Mouse (Mus musculus) myocyte (in vitro differentiated cells): ENCODE data around the gene Sppl3. TPM values are rescaled to one million over a fixed set of nuclear protein-coding genes. Genes with fewer than 3 reads are reported as not detected.

Experiments
- H3K27me3 ChIP-seq: one replicate; pipeline ENCODE4 v1.6.1; 2011; ENCODE audit not compliant: control insufficient read depth, insufficient read depth, insufficient read length
- H3K36me3 ChIP-seq: one replicate; pipeline ENCODE4 v1.6.1; 2011; ENCODE audit not compliant: control insufficient read depth, insufficient read depth
- H3K4me2 ChIP-seq: one replicate; pipeline ENCODE4 v1.6.1; 2011; ENCODE audit warnings: low read depth, control low read depth
- H3K4me3 ChIP-seq: one replicate; pipeline ENCODE4 v1.5.1; 2011; ENCODE audit warnings: mild to moderate bottlenecking, control low read depth, moderate library complexity
- H3K79me2 ChIP-seq: one replicate; pipeline ENCODE4 v1.6.1; 2011; ENCODE audit not compliant: control insufficient read depth, insufficient read depth
- H3ac ChIP-seq: one replicate; pipeline ENCODE4 v1.6.1; 2011; ENCODE audit not compliant: control insufficient read depth, insufficient read length
- CEBPB ChIP-seq: IDR thresholded peaks from 2 replicates; pipeline ENCODE4 v1.6.1; 2011; ENCODE audit warnings: mild to moderate bottlenecking, moderate library complexity; ENCODE audit not compliant: poor library complexity, insufficient read depth, severe bottlenecking
- E2F4 ChIP-seq: IDR thresholded peaks from one replicate; pipeline ENCODE4 v1.6.1; 2011; ENCODE audit warnings: mild to moderate bottlenecking, control low read depth, moderate library complexity; ENCODE audit not compliant: insufficient read depth
- MAX ChIP-seq: IDR thresholded peaks from one replicate; pipeline ENCODE4 v1.6.1; 2011; ENCODE audit warnings: low read depth, mild to moderate bottlenecking, control low read depth
- MYOD1 ChIP-seq, 3 experiments: IDR thresholded peaks; one replicate each; pipeline ENCODE4 v1.6.1; 2011; ENCODE audit warnings: control low read depth in 2 of 3, low read depth in 2 of 3, mild to moderate bottlenecking in 2 of 3, moderate library complexity in 1 of 3; ENCODE audit not compliant: insufficient read length in 2 of 3, control insufficient read depth in 1 of 3
- MYOG ChIP-seq, 3 experiments: IDR thresholded peaks; one replicate each; pipeline ENCODE4 v1.6.1; 2011; ENCODE audit warnings: control low read depth in 2 of 3, low read depth in 2 of 3, mild to moderate bottlenecking in 2 of 3; ENCODE audit not compliant: insufficient read length in 2 of 3, control insufficient read depth in 1 of 3, insufficient read depth in 1 of 3
- POLR2A ChIP-seq: IDR thresholded peaks from one replicate; pipeline ENCODE4 v1.6.1; 2011; ENCODE audit warnings: low read depth, mild to moderate bottlenecking, control low read depth, moderate library complexity; ENCODE audit not compliant: insufficient read length
- POLR2AphosphoS2 ChIP-seq: IDR thresholded peaks from one replicate; pipeline ENCODE4 v1.6.1; 2011; ENCODE audit warnings: low read depth, control low read depth; ENCODE audit not compliant: insufficient read length
- REST ChIP-seq: IDR thresholded peaks from one replicate; pipeline ENCODE4 v1.6.1; 2011; ENCODE audit warnings: mild to moderate bottlenecking, control low read depth, moderate library complexity; ENCODE audit not compliant: insufficient read depth, insufficient read length
- SRF ChIP-seq: IDR thresholded peaks from one replicate; pipeline ENCODE4 v1.6.1; 2011; ENCODE audit warnings: low read depth; ENCODE audit not compliant: control insufficient read depth, insufficient read length
- TCF12 ChIP-seq: IDR thresholded peaks from one replicate; pipeline ENCODE4 v1.6.1; 2011; ENCODE audit warnings: mild to moderate bottlenecking, control low read depth; ENCODE audit not compliant: poor library complexity, insufficient read depth, severe bottlenecking
- TCF3 ChIP-seq: IDR thresholded peaks from one replicate; pipeline ENCODE4 v1.6.1; 2011; ENCODE audit warnings: low read depth, control low read depth; ENCODE audit not compliant: insufficient read length
- USF1 ChIP-seq: IDR thresholded peaks from one replicate; pipeline ENCODE4 v1.6.1; 2011; ENCODE audit warnings: low read depth, mild to moderate bottlenecking, control low read depth, moderate library complexity
- polyA plus RNA-seq: library from polyadenylated mRNA; unstranded; fragments of >200 nt; fragmentation: generic; extraction: Trizol; gene quantifications from one replicate; pipeline ENCODE4 v1.2.1, GENCODE M21; 2012; ENCODE audit warnings: missing spikeins

The Sppl3 gene
- polyA plus RNA-seq, 1 experiment = 24.9 TPM

GRCm38 (mm10) chr5:115018813-115019212 is 7.9 kb downstream of the Sppl3 start:
- Histone ChIP-seq H3K4me3 (no peak overlapping the region), H3K27me3 (no peaks in the 10 kb centered on the region), H3ac (no peak overlapping the region), H3K4me2 (no peak overlapping the region), H3K79me2 (peaks cover 98% of the 10 kb centered on the region), H3K36me3 (no peaks in the 10 kb centered on the region)
- no peak for TF ChIP-seq CEBPB
- no peak for TF ChIP-seq MAX
- no peak for TF ChIP-seq MYOD1 (IDR thresholded peaks at IDR 0.05; ENCODE audit: control insufficient read depth in 1 of 3, insufficient read length in 2 of 3, low read depth in 2 of 3)
- TF ChIP-seq SRF = no peak
- no peak for TF ChIP-seq MYOG (IDR thresholded peaks at IDR 0.05; ENCODE audit: control insufficient read depth in 1 of 3, insufficient read depth in 1 of 3, insufficient read length in 2 of 3, low read depth in 2 of 3)
- TF ChIP-seq POLR2AphosphoS2 = no peak
- no peak for TF ChIP-seq POLR2A
- TF ChIP-seq E2F4 = no peak
- TF ChIP-seq REST = no peak
- TF ChIP-seq TCF12 = no peak
- TF ChIP-seq TCF3 = no peak
- no peak for TF ChIP-seq USF1

GRCm38 (mm10) chr5:115022021-115022420 is 11.1 kb downstream of the Sppl3 start:
- Histone ChIP-seq H3K27me3 (no peaks in the 10 kb centered on the region), H3K79me2 (peaks cover 98% of the 10 kb centered on the region), H3K36me3 (no peaks in the 10 kb centered on the region), H3K4me3 (no peak overlapping the region), H3ac (no peak overlapping the region), H3K4me2 (no peak overlapping the region)
- no peak for TF ChIP-seq POLR2A
- TF ChIP-seq SRF = no peak
- no peak for TF ChIP-seq POLR2AphosphoS2
- no peak for TF ChIP-seq MYOG (IDR thresholded peaks at IDR 0.05; ENCODE audit: control insufficient read depth in 1 of 3, insufficient read depth in 1 of 3, insufficient read length in 2 of 3, low read depth in 2 of 3)
- no peak for TF ChIP-seq USF1
- no peak for TF ChIP-seq CEBPB
- no peak for TF ChIP-seq MYOD1 (IDR thresholded peaks at IDR 0.05; ENCODE audit: control insufficient read depth in 1 of 3, insufficient read length in 2 of 3, low read depth in 2 of 3)
- TF ChIP-seq TCF3 = no peak
- no peak for TF ChIP-seq TCF12
- no peak for TF ChIP-seq REST
- no peak for TF ChIP-seq MAX
- no peak for TF ChIP-seq E2F4

- no peak overlapping the region for H3ac ChIP-seq
- H3K4me2 ChIP-seq = no peak overlapping the region
- no peak overlapping the region for H3K4me3 ChIP-seq
- peaks cover 100% of the 10 kb centered on the region for H3K79me2 ChIP-seq
- H3K36me3 ChIP-seq = no peaks in the 10 kb centered on the region
- peak in 2 of 3 experiments; percentile 32 to 76 for TF ChIP-seq MYOG (IDR thresholded peaks at IDR 0.05; ENCODE audit: control insufficient read depth in 1 of 3, insufficient read depth in 1 of 3, insufficient read length in 2 of 3, low read depth in 2 of 3)
- TF ChIP-seq MYOD1 (IDR thresholded peaks at IDR 0.05; ENCODE audit: control insufficient read depth in 1 of 3, insufficient read length in 2 of 3, low read depth in 2 of 3) = peak; percentile 67 to 94 (median 79)
- no peak for TF ChIP-seq CEBPB
- peak; percentile 34 for TF ChIP-seq TCF3
- no peak for TF ChIP-seq E2F4
- no peaks in the 10 kb centered on the region for H3K27me3 ChIP-seq
Observed at GRCm38 (mm10) chr5:115026170-115026569, 15.2 kb downstream of the Sppl3 start.

GRCm38 (mm10) chr5:115027109-115027508 is 16.2 kb downstream of the Sppl3 start:
- peaks cover 100% of the 10 kb centered on the region for H3K79me2 ChIP-seq
- H3K36me3 ChIP-seq = no peaks in the 10 kb centered on the region
- H3K4me3 ChIP-seq = no peak overlapping the region
- no peaks in the 10 kb centered on the region for H3K27me3 ChIP-seq
- no peak for TF ChIP-seq POLR2A
- no peak overlapping the region for H3ac ChIP-seq
- no peak overlapping the region for H3K4me2 ChIP-seq

- Histone ChIP-seq H3K36me3 (no peaks in the 10 kb centered on the region), H3ac (no peak overlapping the region), H3K4me2 (no peak overlapping the region), H3K79me2 (peaks cover 100% of the 10 kb centered on the region), H3K4me3 (no peak overlapping the region), H3K27me3 (no peaks in the 10 kb centered on the region)
- TF ChIP-seq SRF (no peak), E2F4 (no peak), TCF12 (no peak), POLR2A (no peak), REST (no peak), MYOG (IDR thresholded peaks at IDR 0.05; ENCODE audit: control insufficient read depth in 1 of 3, insufficient read depth in 1 of 3, insufficient read length in 2 of 3, low read depth in 2 of 3) (no peak), TCF3 (no peak), POLR2AphosphoS2 (no peak), MAX (no peak), MYOD1 (IDR thresholded peaks at IDR 0.05; ENCODE audit: control insufficient read depth in 1 of 3, insufficient read length in 2 of 3, low read depth in 2 of 3) (no peak), CEBPB (no peak), USF1 (no peak)
Observed at GRCm38 (mm10) chr5:115028920-115029319, 18.0 kb downstream of the Sppl3 start.
